Mouse (Mus musculus) adrenal gland, postnatal 10 days (tissue): ENCODE data around the gene Thap12. TPM values are rescaled to one million over a fixed set of nuclear protein-coding genes. Genes with fewer than 3 reads are reported as not detected.

Experiments used
- DNase-seq: peaks from one replicate; pipeline ENCODE4 v3.0.0; 2021; ENCODE audit warnings: mixed read lengths
- total RNA-seq, 2 experiments: library from RNA; stranded (reverse); gene quantifications; 2 replicates each; pipeline ENCODE4 v1.2.3; 2021

Thap12 gene
- total RNA-seq, 2 experiments from 2014 or later: 61.3 to 62.6 TPM

GRCm38 (mm10) chr7:98756050-98756449 is 53.1 kb downstream of the Thap12 start:
- DNase-seq: no peak

- no peak for DNase-seq
These were observed 53.7 kb downstream of the Thap12 start for GRCm38 (mm10) chr7:98756556-98756955.

GRCm38 (mm10) chr7:98760126-98760525 is 57.2 kb downstream of the Thap12 start:
- DNase-seq: no peak

- DNase-seq: no peak
These were observed 61.0 kb downstream of the Thap12 start for GRCm38 (mm10) chr7:98763911-98764310.

GRCm38 (mm10) chr7:98767261-98767660 is 64.4 kb downstream of the Thap12 start:
- DNase-seq: no peak

Other genes with a start within 250 kb of the Thap12 start
- 10 to 100 TPM; 15.2 to 17.3 TPM for gene Lrrc32, start 213.8 kb upstream of the Thap12 start, total RNA-seq
- 10 to 100 TPM; 29.0 to 31.1 TPM for gene Emsy, start 46.3 kb upstream of the Thap12 start, total RNA-seq
- gene Wnt11, start 132.0 kb downstream of the Thap12 start, total RNA-seq: 1 to 10 TPM; 6.4 to 6.5 TPM